Mouse (Mus musculus) liver, embryonic 14.5 days (tissue): Measurements from ENCODE around the gene Tmem151b.

ENCODE experiments used
- CTCF ChIP-seq: IDR thresholded peaks from 2 replicates; pipeline ENCODE4 v1.5.1; 2016; ENCODE audit warnings: antibody characterized with exemption, low read depth, control low read depth
- EP300 ChIP-seq: IDR thresholded peaks from 2 replicates; pipeline ENCODE4 v1.6.1; 2016; ENCODE audit warnings: antibody characterized with exemption, low read depth

GRCm38 (mm10) chr17:45584939-45585678, 35.6 kb upstream of the Tmem151b start:
- TF ChIP-seq CTCF (peak; percentile 95), EP300 (no peak)
